Mouse (Mus musculus) lung, postnatal 10 days (tissue): Measurements from ENCODE around the gene Pkd1.

ENCODE experiments used
- DNase-seq: peaks from one replicate; pipeline ENCODE4 v3.0.0; 2021

Pkd1 gene

GRCm38 (mm10) chr17:24645916-24646315 lies 96.3 kb downstream of the Pkd1 start:
- no peak for DNase-seq
